Mouse (Mus musculus) inflammation-experienced regulatory T-cells, adult 6 months (primary cell): ENCODE measurements around the gene Celf2. TPM values are rescaled to one million over a fixed set of nuclear protein-coding genes. Genes with fewer than 3 reads are reported as not detected.

Source experiments
- ATAC-seq: one replicate; pipeline ENCODE4 v1.8.0; 2017
- polyA plus RNA-seq, 3 experiments: library from polyadenylated mRNA; unstranded; fragments of 100-300 nt; shearing (Covaris generic); gene quantifications; one replicate each; pipeline ENCODE4 v1.2.1; 2017

The Celf2 gene
- polyA plus RNA-seq, 3 experiments from 2014 or later, result 179 to 241 (median 217) TPM

DNA sequence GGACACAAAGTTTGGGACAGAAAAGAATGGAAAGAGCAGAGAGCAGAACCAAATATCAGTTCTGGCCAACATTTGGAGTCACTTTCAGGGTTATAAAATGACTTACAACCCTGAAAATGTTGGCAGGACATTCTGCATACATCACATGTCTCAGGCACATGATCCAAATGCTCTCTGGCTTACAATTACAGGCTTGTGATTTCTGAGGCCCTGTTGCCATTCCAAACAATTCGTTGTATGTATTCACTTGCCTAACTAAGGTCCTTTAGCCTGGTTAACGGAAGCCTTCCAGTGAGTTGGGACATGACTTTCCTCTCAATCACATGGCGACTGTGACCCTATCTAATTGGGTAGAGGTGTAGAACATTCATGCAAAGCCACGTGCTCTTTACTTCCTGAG, 249.2 kb downstream of the Celf2 start:
- no peak for ATAC-seq

DNA sequence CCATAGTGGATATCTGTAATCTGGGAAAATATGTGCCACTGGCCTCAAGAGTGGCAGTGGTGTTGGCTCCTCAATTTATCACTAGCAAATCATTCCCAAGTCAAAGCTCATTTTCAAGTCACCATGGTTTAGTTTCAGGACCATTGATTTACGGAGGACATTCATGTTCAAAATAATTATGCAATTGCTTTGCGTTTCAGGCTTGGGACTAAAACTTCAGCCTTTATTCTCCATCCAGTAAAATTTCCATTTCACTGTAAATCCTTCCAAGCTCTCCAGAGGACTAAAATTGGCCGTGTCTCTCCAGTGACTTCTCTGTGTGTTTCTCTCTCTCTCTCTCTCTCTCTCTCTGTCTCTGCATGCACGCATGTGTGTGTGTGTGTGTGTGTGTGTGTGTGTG, 249.7 kb downstream of the Celf2 start:
- no peak for ATAC-seq

- no peak for ATAC-seq
These were observed 253.3 kb downstream of the Celf2 start for GRCm38 (mm10) chr2:7256023-7256422.

DNA sequence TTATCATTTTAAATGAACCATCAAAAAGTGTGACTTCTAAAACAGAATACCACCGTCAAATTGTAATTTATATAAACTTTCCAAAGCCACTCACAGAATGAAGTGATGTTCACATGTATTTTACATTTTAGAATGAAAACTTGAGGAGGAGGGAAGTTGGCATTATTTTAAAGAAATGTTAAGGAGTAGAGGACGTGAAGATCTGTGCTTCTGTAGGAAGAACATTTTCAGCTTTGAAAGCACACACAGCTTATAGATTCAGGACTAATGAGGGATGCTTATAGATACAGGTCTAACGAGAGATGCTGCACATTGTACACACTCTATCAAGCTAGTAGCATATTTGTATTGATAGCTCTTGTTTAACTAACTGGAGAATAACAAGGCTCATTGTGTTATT, 254.0 kb downstream of the Celf2 start:
- ATAC-seq, result no peak

- no peak for ATAC-seq
These were observed 259.0 kb downstream of the Celf2 start for GRCm38 (mm10) chr2:7250314-7250713.

DNA sequence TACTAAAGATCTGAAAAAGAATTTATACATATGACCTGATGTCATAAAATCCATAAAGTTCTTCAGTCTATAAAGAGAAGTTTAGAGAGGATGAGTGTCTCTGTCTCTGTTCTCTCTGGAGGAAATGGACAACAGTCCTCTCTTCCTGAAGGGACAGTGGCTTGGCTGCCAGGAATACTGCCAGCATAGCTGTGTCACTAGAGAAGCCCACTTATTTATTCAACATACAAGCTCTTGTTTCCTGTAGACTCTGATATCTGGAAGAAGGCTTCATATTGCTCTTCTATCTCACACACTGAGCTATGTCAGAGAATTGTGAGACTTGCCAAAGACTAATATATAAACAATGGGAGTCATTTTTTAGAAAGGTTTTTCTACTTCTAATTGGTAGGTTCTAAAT, 260.4 kb downstream of the Celf2 start:
- ATAC-seq, result no peak

- ATAC-seq, result no peak
These were observed 263.2 kb downstream of the Celf2 start for GRCm38 (mm10) chr2:7245958-7246774.

- ATAC-seq, result no peak
These were observed 267.2 kb downstream of the Celf2 start for GRCm38 (mm10) chr2:7242139-7242538.

GRCm38 (mm10) chr2:7241523-7241941, 267.8 kb downstream of the Celf2 start:
- no peak for ATAC-seq

DNA sequence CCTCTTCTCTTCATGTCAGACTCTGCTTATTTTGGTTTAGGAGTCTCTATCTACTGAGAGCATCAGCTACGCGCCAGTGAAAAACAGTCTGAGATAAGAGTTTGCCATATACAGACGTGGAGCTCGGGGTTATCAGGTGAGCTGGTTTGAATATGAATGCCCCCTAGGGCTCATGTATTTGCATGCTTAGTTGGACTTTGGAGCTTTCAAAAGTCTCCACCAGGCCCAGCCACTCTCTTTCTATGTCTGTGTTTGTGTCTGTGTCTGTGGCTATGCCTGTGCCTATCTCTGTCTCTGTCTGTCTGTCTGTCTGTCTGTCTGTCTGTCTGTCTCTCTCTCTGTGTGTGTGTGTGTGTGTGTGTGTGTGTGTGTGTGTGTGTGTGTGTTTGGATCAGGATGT, 272.1 kb downstream of the Celf2 start:
- no peak for ATAC-seq

DNA sequence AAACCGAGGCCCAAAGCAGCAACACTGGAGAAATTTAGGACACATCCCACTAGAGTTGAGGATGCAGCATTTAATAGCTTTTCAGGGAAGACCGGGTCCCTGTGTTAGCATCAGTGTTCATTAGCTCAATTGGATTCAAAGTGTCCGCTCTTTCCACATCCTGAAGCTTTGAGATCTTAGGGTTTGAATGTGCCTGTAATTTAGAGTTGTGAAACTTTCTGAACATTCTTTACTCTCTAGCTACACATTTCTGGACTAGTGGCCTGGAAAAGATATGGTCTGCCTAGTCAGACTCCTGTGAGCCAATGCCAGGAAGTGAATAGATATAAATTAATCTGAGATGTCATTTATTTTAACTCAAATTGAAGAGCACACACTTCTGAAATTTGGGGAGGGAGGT, 272.9 kb downstream of the Celf2 start:
- ATAC-seq, result no peak

DNA sequence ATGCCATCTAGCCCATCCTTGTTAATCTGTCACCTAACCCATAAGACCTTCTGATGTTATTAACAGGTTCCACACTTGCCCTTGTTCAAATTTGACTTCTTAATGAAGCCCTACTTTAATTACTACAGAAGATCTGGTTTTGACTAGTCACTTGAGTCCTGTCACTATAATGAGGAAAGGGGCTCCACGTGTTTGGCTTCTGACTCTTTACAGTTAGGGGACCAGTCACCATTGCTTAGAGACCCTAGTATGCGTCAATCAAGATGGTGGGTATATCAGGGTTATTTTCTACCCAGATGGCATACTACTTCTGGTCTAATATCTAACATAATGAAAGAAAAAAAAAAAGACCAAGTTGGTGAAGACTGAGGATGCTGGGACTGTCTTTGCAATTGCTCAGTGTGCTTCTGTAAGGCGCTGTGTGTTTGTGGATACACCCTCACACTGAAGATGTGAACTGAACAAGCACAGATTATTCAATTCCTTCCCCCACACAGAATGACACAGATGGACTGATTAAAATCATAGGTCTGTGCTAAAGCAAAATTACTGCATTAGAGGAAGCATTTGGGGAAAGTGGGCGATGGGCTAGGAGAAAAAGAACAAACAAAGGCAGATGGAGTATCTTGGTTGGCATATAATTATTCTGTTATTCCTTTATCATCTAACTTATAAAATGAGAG, 274.2 kb downstream of the Celf2 start:
- ATAC-seq, result no peak

DNA sequence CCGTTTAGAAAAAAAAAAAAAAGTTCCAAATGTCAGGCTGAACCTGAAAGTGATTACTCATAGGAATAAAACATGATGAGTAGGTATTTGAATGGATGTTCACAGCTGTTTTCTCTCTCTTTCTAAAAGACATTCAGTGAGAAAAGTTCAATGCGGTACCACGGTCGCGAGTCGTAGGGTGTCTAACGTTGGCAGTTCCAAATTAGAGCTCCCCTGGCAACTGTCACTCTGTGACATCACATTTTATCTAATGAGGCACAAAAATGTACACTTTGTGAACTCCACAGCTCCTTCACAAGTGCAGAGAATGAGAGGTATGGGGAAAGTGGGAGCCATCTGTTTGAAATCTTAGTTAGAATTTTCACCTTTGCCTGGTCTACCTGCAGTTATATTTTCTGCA, 274.8 kb downstream of the Celf2 start:
- ATAC-seq, result no peak

- ATAC-seq, result no peak
These were observed 276.0 kb downstream of the Celf2 start for GRCm38 (mm10) chr2:7233411-7233810.

GRCm38 (mm10) chr2:7226785-7227184, 282.6 kb downstream of the Celf2 start:
- no peak for ATAC-seq

GRCm38 (mm10) chr2:7224346-7225071, 284.9 kb downstream of the Celf2 start:
- no peak for ATAC-seq

GRCm38 (mm10) chr2:7223538-7223937, 285.8 kb downstream of the Celf2 start:
- no peak for ATAC-seq

- no peak for ATAC-seq
These were observed 286.5 kb downstream of the Celf2 start for GRCm38 (mm10) chr2:7222886-7223285.

DNA sequence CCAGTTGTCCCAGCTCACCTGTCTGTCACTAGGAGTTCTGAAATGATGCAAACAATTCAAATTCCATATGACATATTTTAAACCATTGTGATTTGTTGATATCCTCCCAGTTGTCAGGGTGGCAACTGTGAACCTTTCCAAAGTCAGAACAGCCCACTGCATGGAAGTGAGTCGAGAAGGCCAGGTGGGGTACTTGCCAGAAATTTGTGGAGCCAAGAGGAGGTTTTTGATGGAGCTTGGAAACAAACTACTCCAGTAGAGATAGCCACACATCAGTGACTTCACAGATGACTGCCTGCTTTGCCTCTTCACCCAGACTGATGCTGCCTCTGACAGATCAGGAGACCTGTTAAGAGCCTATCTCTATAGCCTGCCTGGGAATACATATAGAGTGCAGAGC, 287.5 kb downstream of the Celf2 start:
- ATAC-seq, result no peak

- no peak for ATAC-seq
These were observed 291.3 kb downstream of the Celf2 start for GRCm38 (mm10) chr2:7218101-7218500.

- no peak for ATAC-seq
These were observed 301.5 kb downstream of the Celf2 start for GRCm38 (mm10) chr2:7207691-7208504.

DNA sequence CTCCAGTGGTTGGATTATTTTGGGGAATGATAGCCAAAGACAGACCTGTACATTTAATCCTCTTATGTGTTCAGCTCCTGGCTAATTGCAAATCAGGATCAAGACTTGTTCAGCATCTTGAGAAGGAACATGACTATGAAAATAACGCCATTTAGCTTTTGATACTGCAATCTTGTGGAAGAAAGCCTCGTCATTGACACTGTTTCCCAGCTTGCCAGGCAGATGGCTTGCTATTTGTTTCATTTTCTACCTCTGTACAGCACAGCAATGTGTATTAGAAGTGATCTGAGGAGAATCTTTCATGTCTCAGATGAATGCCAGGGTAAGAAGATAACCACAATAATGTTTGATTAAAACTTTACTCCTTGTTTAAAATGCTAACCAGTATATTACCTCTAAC, 315.9 kb downstream of the Celf2 start:
- ATAC-seq, result no peak

DNA sequence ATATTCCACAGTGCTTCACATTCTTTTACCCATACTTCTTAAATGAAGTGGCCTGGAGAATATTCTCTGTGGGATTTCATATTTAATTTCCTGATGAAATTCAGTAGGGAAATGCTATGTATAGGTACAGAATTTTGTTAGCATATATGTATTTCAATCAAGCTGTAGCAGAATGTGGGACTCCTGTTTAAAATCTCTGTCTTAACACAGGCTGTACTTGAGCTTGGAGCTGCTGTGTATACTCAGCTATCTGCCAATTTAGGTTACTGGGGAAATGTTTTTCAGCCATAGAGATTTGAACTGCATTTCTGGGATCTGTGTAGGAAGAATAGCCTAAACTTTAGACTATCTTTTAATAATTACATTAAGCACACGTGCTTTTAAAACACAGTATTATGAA, 330.2 kb downstream of the Celf2 start:
- no peak for ATAC-seq
